Mouse (Mus musculus) adrenal gland, adult (tissue): ENCODE measurements at regions not wholly inside any gene's neighbourhood (a gene's known extent, or its start where the extent isn't known, plus 50 kb on each side); places are given as distances from the start of the nearest gene placed in this dataset.

ENCODE experiments used
- DNase-seq, 2 experiments: peaks; one replicate each; pipeline ENCODE4 v3.0.0; 2022 to 2023; ENCODE audit warnings: low spot score in 1 of 2; ENCODE audit not compliant: inconsistent age in 2 of 2

GRCm38 (mm10) chr13:113736468-113736867 lies 57.8 kb upstream of the Arl15 start:
- DNase-seq, result no peak

GRCm38 (mm10) chr13:113735611-113736285 lies 58.6 kb upstream of the Arl15 start:
- DNase-seq, result no peak

GRCm38 (mm10) chr13:113734134-113734794 lies 60.0 kb upstream of the Arl15 start:
- peak in 1 of 2 experiments; percentile 32 for DNase-seq

GRCm38 (mm10) chr13:113733734-113734133 lies 60.6 kb upstream of the Arl15 start:
- no peak for DNase-seq

GRCm38 (mm10) chr13:113730776-113731400 lies 63.4 kb upstream of the Arl15 start:
- DNase-seq, result no peak

GRCm38 (mm10) chr13:113730062-113730775 lies 64.1 kb upstream of the Arl15 start:
- peak; percentile 20 to 46 for DNase-seq

GRCm38 (mm10) chr13:113729574-113729973 lies 64.7 kb upstream of the Arl15 start:
- no peak for DNase-seq

- peak; percentile 25 to 46 for DNase-seq
These were observed 64.6 kb upstream of the Hspb3 start for GRCm38 (mm10) chr13:113728111-113728510.

GRCm38 (mm10) chr13:113724881-113725837 lies 61.7 kb upstream of the Hspb3 start:
- DNase-seq, result no peak

- DNase-seq, result no peak
These were observed 51.8 kb upstream of the Hspb3 start for GRCm38 (mm10) chr13:113715231-113715630.

GRCm38 (mm10) chr13:113713844-113714243 lies 50.4 kb upstream of the Hspb3 start:
- no peak for DNase-seq
